Mouse (Mus musculus): ENCODE results near the gene Aktip. TPM values are rescaled to one million over a fixed set of nuclear protein-coding genes. Genes with fewer than 3 reads are reported as not detected.

Gene Aktip
- polyA plus RNA-seq, 1 experiment from 2014 or later: 79.2 TPM

Other genes starting within 250 kb of the Aktip start
- gene Rbl2, start 129.9 kb downstream of the Aktip start, polyA plus RNA-seq (2016; fragmentation: Nextera tagmentation; extraction: Ambion mirVana): 9.3 and 10.2 TPM in 2 replicates
- 9.8 and 10.4 TPM in 2 replicates for gene Rpgrip1l, start 113.3 kb upstream of the Aktip start, polyA plus RNA-seq (2016; fragmentation: Nextera tagmentation; extraction: Ambion mirVana)
- gene Fto, start 113.5 kb upstream of the Aktip start, polyA plus RNA-seq (2016; fragmentation: Nextera tagmentation; extraction: Ambion mirVana): 91.3 and 105 TPM in 2 replicates

Data from midbrain, embryonic 10.5 days (tissue).